Mouse (Mus musculus) stomach, postnatal 0 days (tissue): ENCODE results near the gene Prrg2. TPM values are rescaled to one million over a fixed set of nuclear protein-coding genes. Genes with fewer than 3 reads are reported as not detected.
A peak's percentile ranks its signal among the peaks of the same experiment; 100 is the strongest.
"Not testable (repeated sequence)": the region's sequence is repeated elsewhere in the genome, so short reads cannot be mapped to it uniquely, and the experiment has no call there.

Experiments used
- ATAC-seq: fragments of 200-750 bp; cut with Nextera tagmentation; 2 replicates; pipeline ENCODE4 v1.8.0; 2017; ENCODE audit not compliant: low FRiP score, low TSS enrichment
- DNase-seq: peaks from one replicate; pipeline ENCODE4 v3.0.0-alpha.2; 2016; ENCODE audit warnings: low spot score
- H3K27ac ChIP-seq: fragments of 300-500 bp; sonication (generic); replicated peaks from 2 replicates; pipeline ENCODE4 v1.5.1; 2014; ENCODE audit warnings: mild to moderate bottlenecking, control low read depth
- H3K27me3 ChIP-seq: fragments of 300-500 bp; sonication (generic); 2 replicates; pipeline ENCODE4 v1.6.1; 2014; ENCODE audit warnings: low read length; ENCODE audit not compliant: control insufficient read depth, insufficient read depth
- H3K36me3 ChIP-seq: fragments of 300-500 bp; sonication (generic); 2 replicates; pipeline ENCODE4 v1.6.1; 2014; ENCODE audit warnings: low read length, mixed read lengths; ENCODE audit not compliant: control insufficient read depth, insufficient read depth
- H3K4me1 ChIP-seq: fragments of 300-500 bp; sonication (generic); replicated peaks from 2 replicates; pipeline ENCODE4 v1.6.1; 2014; ENCODE audit warnings: antibody characterized with exemption; ENCODE audit not compliant: control insufficient read depth, insufficient read depth
- H3K4me2 ChIP-seq: fragments of 300-500 bp; sonication (generic); replicated peaks from 2 replicates; pipeline ENCODE4 v1.6.1; 2014; ENCODE audit warnings: low read depth, mild to moderate bottlenecking, control low read depth, moderate library complexity
- H3K4me3 ChIP-seq: fragments of 300-500 bp; sonication (generic); 2 replicates; pipeline ENCODE4 v1.5.1; 2014; ENCODE audit warnings: low read depth, low read length, control low read depth
- H3K9ac ChIP-seq: fragments of 300-500 bp; sonication (generic); 2 replicates; pipeline ENCODE4 v1.6.1; 2014; ENCODE audit warnings: mild to moderate bottlenecking, low read length, control low read depth, mixed read lengths
- H3K9me3 ChIP-seq: fragments of 300-500 bp; sonication (generic); 2 replicates; pipeline ENCODE4 v1.6.1; 2016; ENCODE audit warnings: low read length; ENCODE audit not compliant: control insufficient read depth
- CTCF ChIP-seq: IDR thresholded peaks from 2 replicates; pipeline ENCODE4 v1.5.1; 2016; ENCODE audit warnings: antibody characterized with exemption, low read depth, mild to moderate bottlenecking, moderate library complexity
- EP300 ChIP-seq: optimal IDR thresholded peaks from 2 replicates; pipeline ENCODE3; 2016; ENCODE audit warnings: antibody characterized with exemption
- WGBS: fragments of 180-500 bp; shearing (Covaris S2); extraction: QIAGEN DNeasy Blood & Tissue Kit; methylation state at CpG from one replicate; pipeline ENCODE4 v1.1.7; 2014; 5-methylcytosine and 5-hydroxymethylcytosine counted together
- polyA plus RNA-seq: library from polyadenylated mRNA; unstranded; fragments of >200 nt; fragmentation: Nextera tagmentation; extraction: Ambion mirVana; gene quantifications from 2 replicates; pipeline ENCODE4 v1.2.1, GENCODE M21; 2015

Prrg2 gene
- polyA plus RNA-seq, 1 experiment from 2014 or later, result 33.6 TPM

DNA sequence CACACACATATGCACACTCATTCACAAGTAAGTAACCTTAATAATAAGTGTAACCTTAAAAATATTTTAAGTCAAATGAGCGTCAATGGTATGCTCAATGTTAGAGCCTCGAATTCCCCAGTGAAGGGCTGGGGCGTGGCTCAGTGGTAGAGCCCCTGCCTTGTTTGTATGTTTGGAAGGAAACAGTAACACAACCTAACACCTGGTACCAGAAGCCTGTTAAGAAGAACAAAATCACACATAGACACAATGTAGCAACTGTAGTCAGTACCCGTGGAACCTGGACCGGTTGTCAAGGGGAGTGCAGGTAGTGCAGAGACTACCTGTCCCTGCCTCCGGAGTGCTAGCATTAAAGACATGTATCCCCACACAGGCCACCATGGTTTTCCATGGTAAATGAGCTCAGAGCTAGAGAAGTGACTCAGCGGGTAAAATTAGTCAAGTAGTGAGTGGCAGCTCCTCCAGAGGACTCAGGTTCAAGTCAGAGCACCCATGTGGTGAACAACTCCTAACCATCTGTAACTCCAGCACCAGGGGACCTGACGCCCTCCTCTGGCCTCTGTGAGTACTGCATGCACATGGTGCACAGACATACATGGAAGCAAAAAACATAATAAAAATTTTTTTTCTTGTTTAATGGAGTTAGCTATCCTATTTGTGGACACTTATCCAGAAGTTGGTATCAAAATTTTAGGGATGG lies 36.2 kb upstream of the Prrg2 start:
- 88% methylated on average over 8 of the region's 8 CpGs for WGBS
- Histone ChIP-seq H3K4me1 (peaks cover 3% of the 10 kb centered on the region; the same call in 1 of the 2 replicates), H3K4me2 (no peak overlapping the region), H3K36me3 (no peaks in the 10 kb centered on the region), H3K4me3 (no peak overlapping the region), H3K27ac (no peak overlapping the region), H3K27me3 (no peaks in the 10 kb centered on the region), H3K9me3 (no peaks in the 10 kb centered on the region), H3K9ac (no peak overlapping the region)
- DNase-seq (no peak), ATAC-seq (no peak)
- TF ChIP-seq CTCF (peak; percentile 56), EP300 (no peak)

DNA sequence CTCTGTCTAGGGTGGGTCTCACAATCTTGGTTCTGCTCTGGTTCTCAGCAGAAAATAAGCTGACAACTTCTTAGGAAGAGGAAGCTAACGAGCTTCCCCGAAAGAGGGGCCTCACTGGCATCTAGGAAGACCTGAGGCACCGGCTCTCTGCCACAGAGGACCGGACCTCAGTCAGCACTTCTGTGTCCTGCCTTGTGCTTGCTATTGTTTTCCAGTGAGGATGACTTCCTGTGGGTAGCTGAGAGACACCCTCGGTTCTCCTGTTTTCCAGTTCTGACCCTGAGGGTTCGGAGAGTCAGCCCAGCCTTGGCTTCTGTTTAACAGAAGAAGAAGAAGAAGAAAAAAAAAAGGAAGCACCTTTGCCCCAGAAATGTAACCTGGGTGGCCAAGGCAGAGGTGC lies 35.0 kb upstream of the Prrg2 start:
- no peak for TF ChIP-seq EP300
- no peak for TF ChIP-seq CTCF
- no peaks in the 10 kb centered on the region for H3K36me3 ChIP-seq
- DNase-seq (no peak), ATAC-seq (no peak)
- H3K9ac ChIP-seq, result no peak overlapping the region
- H3K27me3 ChIP-seq, result no peaks in the 10 kb centered on the region
- H3K9me3 ChIP-seq, result no peaks in the 10 kb centered on the region
- no peak overlapping the region for H3K4me2 ChIP-seq
- no peak overlapping the region for H3K27ac ChIP-seq
- no peak overlapping the region for H3K4me3 ChIP-seq
- 68% methylated on average over 6 of the region's 6 CpGs for WGBS
- no peaks in the 10 kb centered on the region; the same call in 1 of the 2 replicates for H3K4me1 ChIP-seq

GRCm38 (mm10) chr7:45095965-45096364 lies 33.5 kb upstream of the Prrg2 start:
- H3K27ac ChIP-seq, H3K9ac ChIP-seq, ATAC-seq: not testable (repeated sequence)

GRCm38 (mm10) chr7:45095367-45095766 lies 32.9 kb upstream of the Prrg2 start:
- H3K4me1 ChIP-seq, result no peaks in the 10 kb centered on the region
- WGBS, result 72% methylated on average over 6 of the region's 6 CpGs
- no peak overlapping the region for H3K4me3 ChIP-seq
- no peak overlapping the region for H3K9ac ChIP-seq
- H3K36me3 ChIP-seq, result no peaks in the 10 kb centered on the region
- DNase-seq (no peak), ATAC-seq (no peak)
- no peak overlapping the region for H3K4me2 ChIP-seq
- H3K27ac ChIP-seq, result no peak overlapping the region
- TF ChIP-seq CTCF (no peak), EP300 (no peak)
- H3K27me3 ChIP-seq, result no peaks in the 10 kb centered on the region
- H3K9me3 ChIP-seq, result no peaks in the 10 kb centered on the region

More at GRCm38 (mm10) chr7:45095965-45096364, 33.5 kb upstream of the Prrg2 start:
- not testable (repeated sequence) for H3K9me3 ChIP-seq, H3K4me3 ChIP-seq, DNase-seq, H3K4me2 ChIP-seq, H3K27me3 ChIP-seq, H3K4me1 ChIP-seq, H3K36me3 ChIP-seq
- 90% methylated on average over 14 of the region's 14 CpGs for WGBS

- Histone ChIP-seq H3K4me1 (no peaks in the 10 kb centered on the region), H3K27me3 (no peaks in the 10 kb centered on the region), H3K4me2 (no peak overlapping the region), H3K9me3 (no peaks in the 10 kb centered on the region), H3K27ac (no peak overlapping the region), H3K9ac (no peak overlapping the region), H3K4me3 (no peak overlapping the region), H3K36me3 (no peaks in the 10 kb centered on the region)
- TF ChIP-seq EP300 (no peak), CTCF (no peak)
- WGBS, result 35% methylated on average over 7 of the region's 7 CpGs
- ATAC-seq (no peak), DNase-seq (no peak)
These were observed 31.6 kb upstream of the Prrg2 start for GRCm38 (mm10) chr7:45094121-45094520.

- DNase-seq (no peak), ATAC-seq (no peak)
- Histone ChIP-seq H3K4me3 (no peak overlapping the region), H3K27me3 (no peaks in the 10 kb centered on the region), H3K9ac (no peak overlapping the region), H3K4me2 (no peak overlapping the region), H3K9me3 (no peaks in the 10 kb centered on the region), H3K36me3 (peaks cover 2% of the 10 kb centered on the region; the same call in 1 of the 2 replicates), H3K4me1 (no peaks in the 10 kb centered on the region), H3K27ac (peak overlapping the region; percentile 45; the same call in 1 of the 2 replicates)
- WGBS, result 39% methylated on average over 17 of the region's 18 CpGs
- TF ChIP-seq EP300 (no peak), CTCF (no peak)
These were observed 31.0 kb upstream of the Prrg2 start for GRCm38 (mm10) chr7:45093516-45093905.
